Mouse (Mus musculus) erythroid progenitor cell, adult 5-6 weeks (primary cell): Measurements from ENCODE around the gene Myof. TPM values are rescaled to one million over a fixed set of nuclear protein-coding genes. Genes with fewer than 3 reads are reported as not detected.

Source experiments
- ATAC-seq: replicated peaks from 2 replicates; pipeline ENCODE4 v1.8.0; 2016; ENCODE audit warnings: moderate number of reproducible peaks, mild to moderate bottlenecking, moderate TSS enrichment, inconsistent platforms; ENCODE audit not compliant: poor library complexity, low FRiP score, severe bottlenecking
- total RNA-seq, 2 experiments: library from RNA; stranded (forward) in 1 of 2; stranded (reverse) in 1 of 2; fragments of 150-400 nt in 1 of 2; fragments of 186-747, 209-891 nt in 1 of 2; gene quantifications; 2 replicates each; pipeline versions ENCODE4 v1.2.3 to v1.2.4; 2015 to 2017; ENCODE audit warnings: low replicate concordance in 2 of 2

Myof gene
- total RNA-seq, 2 experiments from 2014 or later, result 0.84 to 2.0 TPM

- no peak for ATAC-seq
These were observed 32.0 kb downstream of the Myof start for GRCm38 (mm10) chr19:38011379-38011778.

- no peak for ATAC-seq
These were observed 38.5 kb downstream of the Myof start for GRCm38 (mm10) chr19:38004809-38005380.

GRCm38 (mm10) chr19:38003671-38004521, 39.5 kb downstream of the Myof start:
- no peak for ATAC-seq

DNA sequence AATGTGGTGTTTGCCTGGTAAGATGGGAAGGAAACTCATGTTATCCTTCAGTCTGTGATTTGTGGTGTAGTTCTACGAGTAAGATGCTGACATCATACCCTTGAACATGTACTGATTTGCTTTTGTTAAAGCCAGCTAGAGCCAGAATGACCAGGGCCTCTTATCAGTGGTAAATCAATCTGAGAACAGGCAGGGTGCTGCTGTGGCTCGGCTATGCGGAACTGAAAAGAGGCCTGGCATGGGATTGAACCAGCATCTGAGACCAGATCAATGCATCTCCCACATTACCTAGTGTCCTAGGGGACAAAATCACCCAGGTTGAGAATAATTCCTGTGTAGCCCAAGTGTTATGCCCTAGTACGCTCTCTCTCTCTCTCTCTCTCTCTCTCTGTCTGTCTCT, 40.6 kb downstream of the Myof start:
- no peak for ATAC-seq

DNA sequence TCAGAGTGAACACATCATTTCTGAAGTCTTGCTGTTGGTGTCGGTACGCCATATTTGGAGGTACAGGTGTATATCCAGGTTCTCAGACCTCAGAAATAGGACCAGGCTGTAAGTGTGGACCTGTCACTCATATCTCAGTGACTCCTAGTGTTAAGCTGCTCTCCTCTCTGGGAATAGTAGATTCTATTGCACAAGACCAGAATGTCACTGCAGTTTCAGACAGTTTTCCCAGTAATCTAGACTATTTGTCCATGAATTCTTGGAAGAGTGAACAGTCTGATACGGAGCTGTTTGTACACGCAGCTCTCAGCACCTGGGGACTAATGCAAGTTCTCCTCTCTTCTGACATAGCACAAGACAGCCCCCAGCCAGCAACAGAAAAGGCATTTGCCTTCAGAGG, 42.4 kb downstream of the Myof start:
- no peak for ATAC-seq

DNA sequence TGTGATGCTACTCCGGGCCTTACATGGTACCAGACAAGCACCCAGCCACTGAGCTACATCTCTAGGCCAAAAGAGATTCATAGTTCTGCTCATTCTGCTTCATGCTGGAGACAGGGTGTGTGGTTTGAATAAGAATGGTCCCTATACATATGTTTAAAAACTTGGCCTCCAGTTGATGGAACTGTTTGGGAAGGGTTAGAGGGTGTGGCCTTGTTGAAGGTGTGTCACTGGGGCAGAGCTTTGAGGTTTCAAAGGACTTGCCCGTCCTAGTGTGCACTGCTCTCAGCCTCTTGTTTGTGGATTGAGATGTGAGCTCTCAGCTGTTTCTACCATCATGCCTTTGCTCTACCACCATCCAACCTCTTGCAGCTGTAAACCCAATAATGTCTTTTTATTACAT, 43.4 kb downstream of the Myof start:
- no peak for ATAC-seq

DNA sequence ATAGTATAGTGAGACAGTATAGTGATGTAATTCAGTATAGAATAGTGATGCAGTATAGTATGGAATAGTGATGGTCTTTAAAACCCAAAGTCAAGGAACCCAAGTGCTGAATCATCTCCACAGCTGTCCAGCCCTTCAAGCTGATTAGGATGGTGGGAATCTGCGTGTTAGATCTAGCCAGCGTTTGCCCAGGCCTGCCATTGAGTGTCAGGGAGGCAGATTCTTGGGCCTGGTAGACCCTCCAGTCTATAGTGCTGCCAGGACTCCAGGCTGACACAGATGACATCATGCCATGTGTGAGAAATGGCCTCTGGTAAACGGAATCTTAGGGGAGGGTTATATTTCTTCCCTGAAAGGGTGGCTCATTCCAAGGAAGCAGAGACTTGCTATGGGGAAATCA, 49.1 kb downstream of the Myof start:
- ATAC-seq, result no peak

DNA sequence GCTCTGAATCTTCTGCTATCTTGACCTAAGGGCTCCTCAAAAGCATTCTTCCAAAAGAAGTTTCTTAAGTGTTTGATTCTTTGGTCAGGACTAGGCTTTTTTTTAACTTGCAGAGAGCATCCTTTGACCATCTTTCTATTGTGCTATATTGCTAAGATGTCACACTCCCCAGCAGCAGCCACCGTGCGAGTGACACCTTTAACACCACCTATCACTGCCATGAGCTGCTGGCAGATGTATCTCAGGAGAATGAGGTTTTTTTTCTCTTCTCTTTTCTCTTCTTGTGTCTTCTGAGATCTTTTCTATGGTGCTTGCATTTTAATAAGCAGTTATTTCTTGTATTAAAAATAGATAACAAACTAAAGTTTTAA, 51.2 kb downstream of the Myof start:
- ATAC-seq, result no peak

- no peak for ATAC-seq
These were observed 51.8 kb downstream of the Myof start for GRCm38 (mm10) chr19:37991399-37992183.

- no peak for ATAC-seq
These were observed 53.4 kb downstream of the Myof start for GRCm38 (mm10) chr19:37989971-37990370.

DNA sequence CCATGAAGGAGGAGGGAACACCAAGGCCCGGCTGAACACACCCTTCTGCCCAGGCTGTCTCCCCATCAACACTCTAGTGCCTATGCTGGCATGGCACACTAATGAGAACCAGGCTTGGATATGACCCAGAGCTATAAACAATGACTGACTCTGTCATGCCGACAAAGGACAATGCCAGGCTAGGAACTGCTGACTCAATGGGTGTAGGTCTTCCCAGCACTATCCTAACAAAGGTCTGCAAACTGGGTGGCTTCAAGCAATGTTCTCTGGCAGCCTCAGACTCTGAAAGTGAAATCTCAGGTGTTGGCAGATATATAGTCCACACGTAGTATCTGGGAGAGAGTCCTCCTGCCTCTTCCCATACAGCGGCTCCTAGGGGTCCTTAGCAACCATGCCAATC, 55.2 kb downstream of the Myof start:
- no peak for ATAC-seq

DNA sequence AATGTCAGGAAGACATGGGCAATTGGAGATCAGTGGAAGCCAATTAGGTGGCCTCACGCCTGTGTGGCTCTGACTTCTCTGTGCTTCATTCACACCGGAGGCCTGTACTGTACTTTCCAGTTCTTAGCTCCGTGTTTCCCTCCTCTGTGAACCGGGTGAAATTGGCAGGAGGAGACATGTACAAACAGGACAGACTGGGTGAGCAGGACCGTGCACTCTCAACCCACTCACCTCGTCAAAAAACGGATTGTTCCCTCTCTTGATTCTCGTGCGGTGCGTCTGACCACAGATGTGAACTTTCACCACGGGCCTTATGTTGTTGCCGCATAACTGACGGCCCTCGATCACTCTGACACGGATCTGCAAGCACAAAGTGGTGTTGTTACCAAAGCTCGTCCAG, 57.6 kb downstream of the Myof start:
- ATAC-seq, result no peak

- ATAC-seq, result no peak
These were observed 67.4 kb downstream of the Myof start for GRCm38 (mm10) chr19:37975951-37976350.

GRCm38 (mm10) chr19:37970571-37970970, 72.8 kb downstream of the Myof start:
- ATAC-seq, result no peak

DNA sequence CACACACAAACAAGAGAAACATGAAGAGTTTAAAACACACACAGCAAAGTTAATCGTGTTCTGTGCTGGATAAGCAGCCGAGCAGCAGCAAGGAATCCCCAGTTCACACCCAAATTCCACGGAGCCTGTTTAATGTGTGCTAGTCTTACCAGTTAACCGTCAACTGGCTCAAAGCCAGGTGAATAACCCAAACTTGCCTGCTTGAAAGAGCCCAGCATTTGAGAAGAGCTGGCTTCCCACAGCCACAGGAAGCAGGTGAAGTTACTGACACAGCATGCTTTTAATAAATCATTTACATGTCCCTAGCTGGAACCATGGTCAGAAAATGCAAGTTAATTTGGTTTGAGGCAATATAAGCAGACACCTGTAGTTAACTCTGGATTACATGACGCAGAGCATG, 73.4 kb downstream of the Myof start:
- no peak for ATAC-seq

- ATAC-seq, result no peak
These were observed 77.5 kb downstream of the Myof start for GRCm38 (mm10) chr19:37965828-37966227.

GRCm38 (mm10) chr19:37963421-37963820, 80.0 kb downstream of the Myof start:
- ATAC-seq, result no peak

- no peak for ATAC-seq
These were observed 82.6 kb downstream of the Myof start for GRCm38 (mm10) chr19:37960791-37961190.

DNA sequence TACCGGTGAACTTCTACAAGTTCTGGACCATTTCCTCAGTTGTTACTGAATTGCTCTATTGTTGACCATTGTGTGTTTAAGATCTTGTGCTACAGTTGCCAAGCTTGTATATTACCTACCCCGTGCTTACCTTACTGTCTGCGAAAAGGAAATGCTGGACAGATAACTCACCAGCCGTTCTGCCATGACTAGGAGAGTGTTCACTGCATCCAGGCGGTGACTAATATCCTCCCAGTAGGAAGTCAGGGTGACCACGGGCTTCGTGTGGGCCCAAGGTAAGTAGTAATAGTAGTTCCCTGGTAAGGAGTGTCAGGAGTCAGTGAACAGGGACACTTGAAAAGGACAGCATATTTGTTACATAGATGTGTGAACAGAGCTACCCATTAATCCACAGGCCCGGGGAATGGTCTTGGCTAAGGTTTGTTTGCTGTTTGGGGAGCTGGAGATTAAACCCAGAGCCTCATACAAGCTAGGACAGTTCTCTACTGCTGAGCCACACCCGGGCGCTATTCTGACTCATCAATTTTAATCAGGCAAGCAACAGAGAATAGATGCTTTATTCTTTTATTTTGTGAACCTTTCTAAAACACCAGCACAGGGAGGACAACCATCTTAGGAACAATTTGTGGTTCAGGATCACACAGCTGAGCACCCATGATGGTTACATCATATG, 83.7 kb downstream of the Myof start:
- no peak for ATAC-seq

GRCm38 (mm10) chr19:37959076-37959475, 84.3 kb downstream of the Myof start:
- no peak for ATAC-seq
